Mouse (Mus musculus) hindbrain, embryonic 12.5 days (tissue): ENCODE measurements around the gene Hsd17b2. TPM values are rescaled to one million over a fixed set of nuclear protein-coding genes. Genes with fewer than 3 reads are reported as not detected.

ENCODE experiments used
- ATAC-seq: fragments of 200-750 bp; cut with Nextera tagmentation; 2 replicates; pipeline ENCODE4 v1.8.0; 2017; ENCODE audit warnings: moderate TSS enrichment; ENCODE audit not compliant: low FRiP score
- H3K27ac ChIP-seq: fragments of 300-500 bp; sonication (generic); 2 replicates; pipeline ENCODE4 v1.5.1; 2016; ENCODE audit warnings: mild to moderate bottlenecking
- H3K27me3 ChIP-seq: fragments of 300-500 bp; sonication (generic); 2 replicates; pipeline ENCODE4 v1.6.1; 2016; ENCODE audit warnings: mild to moderate bottlenecking
- H3K36me3 ChIP-seq: fragments of 300-500 bp; sonication (generic); 2 replicates; pipeline ENCODE4 v1.6.1; 2016; ENCODE audit warnings: mild to moderate bottlenecking
- H3K4me1 ChIP-seq: fragments of 300-500 bp; sonication (generic); 2 replicates; pipeline ENCODE4 v1.6.1; 2016
- H3K4me2 ChIP-seq: fragments of 300-500 bp; sonication (generic); replicated peaks from 2 replicates; pipeline ENCODE4 v1.6.1; 2016; ENCODE audit warnings: mild to moderate bottlenecking
- H3K4me3 ChIP-seq: fragments of 300-500 bp; sonication (generic); 2 replicates; pipeline ENCODE4 v1.5.1; 2016; ENCODE audit warnings: mild to moderate bottlenecking
- H3K9ac ChIP-seq: fragments of 300-500 bp; sonication (generic); 2 replicates; pipeline ENCODE4 v1.6.1; 2016; ENCODE audit warnings: mild to moderate bottlenecking, moderate library complexity
- H3K9me3 ChIP-seq: fragments of 300-500 bp; sonication (generic); replicated peaks from 2 replicates; pipeline ENCODE4 v1.6.1; 2016; ENCODE audit warnings: mild to moderate bottlenecking
- WGBS: fragments of 180-500 bp; shearing (Covaris S2); methylation state at CpG from one replicate; pipeline ENCODE4 v1.1.7; 2016; 5-methylcytosine and 5-hydroxymethylcytosine counted together
- polyA plus RNA-seq: library from polyadenylated mRNA; unstranded; fragments of >200 nt; fragmentation: Nextera tagmentation; extraction: Ambion mirVana; gene quantifications from 2 replicates; pipeline ENCODE4 v1.2.1, GENCODE M21; 2016

Hsd17b2 gene
- polyA plus RNA-seq, 1 experiment from 2014 or later = not detected

DNA sequence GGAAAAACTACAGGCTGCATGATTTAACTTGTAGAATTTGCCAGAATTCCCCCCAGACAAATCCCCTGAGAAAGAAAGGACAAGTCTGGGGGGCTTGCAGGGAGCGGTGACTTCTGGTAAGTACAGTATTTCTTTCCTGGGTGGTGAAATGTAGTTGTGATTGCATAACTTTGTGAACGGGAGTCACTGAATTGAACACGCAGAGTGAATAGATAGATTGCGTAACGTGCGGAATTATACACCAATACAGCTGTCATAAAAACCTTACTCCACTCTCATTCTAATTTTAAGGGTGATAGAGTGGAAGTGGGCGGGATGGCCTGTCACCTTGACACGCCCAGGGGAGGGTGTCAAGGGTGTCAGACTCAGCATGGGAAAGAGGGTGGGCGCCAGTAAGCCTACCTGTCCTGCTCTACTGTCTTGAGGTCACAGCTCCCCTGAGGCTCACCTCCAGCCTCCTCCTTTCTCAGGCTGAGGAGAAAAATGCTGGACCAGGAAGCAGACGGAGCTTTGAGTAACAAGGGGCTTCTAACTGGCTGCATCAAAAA, 17.7 kb upstream of the Hsd17b2 start:
- no peak overlapping the region for H3K4me2 ChIP-seq
- ATAC-seq = no peak
- no peaks in the 10 kb centered on the region for H3K27me3 ChIP-seq
- H3K36me3 ChIP-seq = no peaks in the 10 kb centered on the region
- no peaks in the 10 kb centered on the region for H3K9me3 ChIP-seq
- H3K9ac ChIP-seq = no peak overlapping the region
- no peak overlapping the region for H3K27ac ChIP-seq
- 87% methylated on average over 10 of the region's 10 CpGs for WGBS
- H3K4me3 ChIP-seq = no peak overlapping the region
- H3K4me1 ChIP-seq = no peaks in the 10 kb centered on the region

DNA sequence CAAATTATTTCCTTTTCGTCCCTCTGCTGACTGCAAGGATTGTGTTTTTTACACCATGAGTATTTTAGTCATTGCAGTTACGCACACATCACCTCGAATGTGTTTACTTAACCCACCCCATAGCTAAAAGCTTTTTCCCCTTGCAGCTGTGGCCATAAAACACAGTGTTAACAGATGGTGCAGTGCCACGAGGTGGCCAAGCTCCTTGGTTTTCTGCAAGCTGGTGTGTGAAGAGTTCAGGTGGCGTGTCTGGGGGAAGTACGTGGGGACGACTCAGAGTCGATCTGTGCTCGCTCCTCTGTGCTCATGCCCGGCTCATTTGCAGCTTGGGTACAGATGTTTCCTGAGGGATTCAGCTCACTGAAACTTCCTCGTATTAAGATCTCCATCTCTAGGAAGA, 17.2 kb upstream of the Hsd17b2 start:
- 71% methylated on average over 11 of the region's 11 CpGs for WGBS
- ATAC-seq = no peak
- H3K27ac ChIP-seq = no peak overlapping the region
- no peak overlapping the region for H3K4me2 ChIP-seq
- H3K9me3 ChIP-seq = no peaks in the 10 kb centered on the region
- no peak overlapping the region for H3K9ac ChIP-seq
- no peaks in the 10 kb centered on the region for H3K36me3 ChIP-seq
- no peaks in the 10 kb centered on the region for H3K4me1 ChIP-seq
- H3K4me3 ChIP-seq = no peak overlapping the region
- no peaks in the 10 kb centered on the region for H3K27me3 ChIP-seq

DNA sequence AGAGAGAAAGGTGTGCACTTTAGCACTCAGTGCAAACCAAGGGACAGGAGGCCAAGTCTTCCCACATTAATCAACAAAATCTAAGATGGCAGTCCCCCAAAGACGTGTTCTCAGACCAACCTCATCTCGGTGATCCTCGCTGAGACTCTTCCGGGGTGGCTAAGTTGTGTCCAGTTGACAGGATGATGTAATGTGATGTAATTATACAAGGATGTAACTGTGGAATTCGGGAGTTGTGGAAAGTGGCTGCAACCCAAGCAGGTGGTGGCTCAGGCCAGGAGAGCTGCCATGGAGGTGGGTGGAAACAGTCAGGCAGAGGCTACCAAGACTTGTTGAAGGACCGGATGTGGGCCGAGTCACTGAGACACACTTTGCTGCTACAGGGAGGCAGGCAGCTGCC, 13.8 kb upstream of the Hsd17b2 start:
- H3K27me3 ChIP-seq = no peaks in the 10 kb centered on the region
- 86% methylated on average over 7 of the region's 7 CpGs for WGBS
- no peak overlapping the region for H3K4me2 ChIP-seq
- H3K4me1 ChIP-seq = no peaks in the 10 kb centered on the region
- H3K9me3 ChIP-seq = no peaks in the 10 kb centered on the region
- no peak overlapping the region for H3K9ac ChIP-seq
- H3K27ac ChIP-seq = no peak overlapping the region
- H3K4me3 ChIP-seq = no peak overlapping the region
- H3K36me3 ChIP-seq = no peaks in the 10 kb centered on the region
- ATAC-seq = no peak

GRCm38 (mm10) chr8:117692131-117692530, 9.6 kb upstream of the Hsd17b2 start:
- Histone ChIP-seq H3K4me2 (no peak overlapping the region), H3K36me3 (no peaks in the 10 kb centered on the region), H3K4me1 (no peaks in the 10 kb centered on the region), H3K27me3 (no peaks in the 10 kb centered on the region), H3K9me3 (no peaks in the 10 kb centered on the region), H3K27ac (no peak overlapping the region), H3K4me3 (no peak overlapping the region), H3K9ac (no peak overlapping the region)
- WGBS = 93% methylated on average over 4 of the region's 4 CpGs
- ATAC-seq = no peak

DNA sequence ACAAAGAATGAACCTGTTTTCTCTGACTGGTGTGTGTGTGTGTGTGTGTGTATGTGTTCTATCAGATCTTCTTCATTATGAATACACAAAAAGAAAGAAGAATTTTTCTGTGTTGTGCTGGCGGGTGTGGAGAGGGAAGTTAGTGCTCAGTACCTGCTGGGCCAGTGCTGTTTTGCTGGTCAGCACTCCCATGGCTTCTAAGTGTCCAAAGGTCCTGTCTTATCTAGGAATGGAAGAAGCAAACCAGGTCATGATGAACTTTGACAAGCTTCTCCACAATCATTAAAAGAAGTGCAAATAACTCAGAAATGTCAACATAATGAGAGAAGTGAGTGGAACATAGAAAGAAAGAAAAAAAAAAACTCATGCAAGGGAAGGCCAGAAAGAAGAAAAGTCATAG, 6.1 kb upstream of the Hsd17b2 start:
- H3K4me3 ChIP-seq = no peak overlapping the region
- H3K27ac ChIP-seq = no peak overlapping the region
- H3K27me3 ChIP-seq = no peaks in the 10 kb centered on the region
- H3K9ac ChIP-seq = no peak overlapping the region
- no peak overlapping the region for H3K4me2 ChIP-seq
- H3K4me1 ChIP-seq = no peaks in the 10 kb centered on the region
- WGBS = 97% methylated on average over 1 of the region's 1 CpGs
- no peaks in the 10 kb centered on the region for H3K9me3 ChIP-seq
- no peak for ATAC-seq
- no peaks in the 10 kb centered on the region for H3K36me3 ChIP-seq

GRCm38 (mm10) chr8:117697248-117697647, 4.5 kb upstream of the Hsd17b2 start:
- WGBS = 36% methylated on average over 5 of the region's 5 CpGs
- no peak overlapping the region for H3K9ac ChIP-seq
- H3K27ac ChIP-seq = no peak overlapping the region
- H3K9me3 ChIP-seq = no peaks in the 10 kb centered on the region
- no peaks in the 10 kb centered on the region for H3K27me3 ChIP-seq
- no peak overlapping the region for H3K4me2 ChIP-seq
- no peaks in the 10 kb centered on the region for H3K36me3 ChIP-seq
- no peak for ATAC-seq
- H3K4me1 ChIP-seq = peaks cover 5% of the 10 kb centered on the region; the same call in 1 of the 2 replicates
- no peak overlapping the region for H3K4me3 ChIP-seq

GRCm38 (mm10) chr8:117700699-117701098, 1.0 kb upstream of the Hsd17b2 start:
- Histone ChIP-seq H3K9me3 (no peaks in the 10 kb centered on the region), H3K9ac (no peak overlapping the region), H3K4me1 (peaks cover 9% of the 10 kb centered on the region; the same call in 1 of the 2 replicates), H3K36me3 (no peaks in the 10 kb centered on the region), H3K27me3 (no peaks in the 10 kb centered on the region), H3K4me3 (no peak overlapping the region), H3K27ac (no peak overlapping the region), H3K4me2 (no peak overlapping the region)
- no peak for ATAC-seq
- 61% methylated on average over 8 of the region's 8 CpGs for WGBS

DNA sequence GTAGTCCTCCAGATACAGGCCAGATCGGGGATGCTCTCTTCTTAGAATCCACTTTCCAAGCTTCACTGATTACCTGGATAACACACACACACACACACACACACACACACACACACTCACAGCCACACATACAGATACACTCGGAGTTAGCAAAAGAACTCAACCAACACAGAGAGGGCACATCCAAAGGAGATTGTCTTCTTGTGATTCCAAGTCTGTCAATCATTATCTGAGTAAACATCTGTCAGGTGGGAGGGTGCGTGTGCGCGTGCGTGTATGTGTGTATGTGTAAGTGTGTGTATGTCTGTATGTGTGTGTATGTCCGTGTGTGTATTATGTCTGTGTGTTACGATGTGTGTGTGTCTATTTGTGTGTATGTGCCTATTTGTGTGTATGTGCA, 458 bp upstream of the Hsd17b2 start:
- Histone ChIP-seq H3K4me2 (no peak overlapping the region), H3K36me3 (no peaks in the 10 kb centered on the region), H3K27me3 (no peaks in the 10 kb centered on the region), H3K27ac (no peak overlapping the region), H3K4me1 (peaks cover 9% of the 10 kb centered on the region; the same call in 1 of the 2 replicates), H3K4me3 (no peak overlapping the region), H3K9ac (no peak overlapping the region), H3K9me3 (no peaks in the 10 kb centered on the region)
- ATAC-seq = no peak
- 90% methylated on average over 8 of the region's 8 CpGs for WGBS

- Histone ChIP-seq H3K4me3 (no peak overlapping the region), H3K9ac (no peak overlapping the region), H3K27ac (no peak overlapping the region), H3K4me1 (peaks cover 9% of the 10 kb centered on the region; the same call in 1 of the 2 replicates), H3K4me2 (no peak overlapping the region), H3K9me3 (no peaks in the 10 kb centered on the region), H3K36me3 (no peaks in the 10 kb centered on the region), H3K27me3 (no peaks in the 10 kb centered on the region)
- WGBS = 57% methylated on average over 10 of the region's 10 CpGs
- ATAC-seq = no peak
Measured at GRCm38 (mm10) chr8:117702701-117703100, 997 bp downstream of the Hsd17b2 start.

DNA sequence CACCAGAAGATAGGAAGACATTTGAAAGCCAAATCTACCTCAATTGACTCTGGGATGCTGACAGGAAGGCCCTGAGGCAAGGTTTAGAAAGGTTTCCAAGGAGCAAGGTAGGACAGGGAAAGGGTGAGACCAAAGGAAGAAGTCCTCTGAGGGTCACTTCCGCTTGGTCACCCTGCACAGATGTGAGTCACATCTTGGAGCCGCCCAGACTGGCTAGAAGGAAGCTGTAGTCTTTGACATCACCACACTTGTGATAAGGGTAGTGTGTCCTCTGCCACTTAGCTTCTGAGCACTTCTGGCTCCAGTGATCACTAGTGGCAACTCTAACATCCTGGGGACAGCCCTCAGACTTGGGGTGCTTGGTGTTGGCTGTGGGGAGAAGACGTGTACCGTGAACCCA, 4.4 kb downstream of the Hsd17b2 start:
- H3K36me3 ChIP-seq = no peaks in the 10 kb centered on the region
- H3K4me2 ChIP-seq = no peak overlapping the region
- no peak for ATAC-seq
- no peaks in the 10 kb centered on the region for H3K9me3 ChIP-seq
- H3K9ac ChIP-seq = no peak overlapping the region
- no peak overlapping the region for H3K27ac ChIP-seq
- WGBS = 85% methylated on average over 4 of the region's 4 CpGs
- H3K27me3 ChIP-seq = no peaks in the 10 kb centered on the region
- no peak overlapping the region for H3K4me3 ChIP-seq
- H3K4me1 ChIP-seq = peaks cover 9% of the 10 kb centered on the region; the same call in 1 of the 2 replicates

DNA sequence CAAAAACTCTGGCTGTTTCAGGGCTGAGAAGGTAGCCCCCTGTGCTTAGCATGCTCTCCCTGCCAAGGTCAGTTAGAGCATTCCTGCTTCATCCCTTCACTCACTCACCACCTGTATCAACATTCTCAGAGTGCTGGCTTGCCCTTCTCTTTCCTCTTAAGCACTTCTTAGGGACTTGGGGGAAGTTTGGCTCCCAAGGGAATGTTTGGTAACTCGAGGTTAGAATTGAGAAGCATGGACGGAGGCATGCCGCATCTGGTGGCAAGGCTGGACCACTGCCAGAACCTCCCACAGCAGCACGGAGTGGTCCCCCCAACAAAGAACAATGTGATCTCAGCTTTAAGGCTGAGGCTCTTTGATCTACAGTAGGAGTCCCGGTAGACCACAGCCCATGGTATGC, 10.5 kb downstream of the Hsd17b2 start:
- WGBS = 46% methylated on average over 5 of the region's 5 CpGs
- H3K4me3 ChIP-seq = no peak overlapping the region
- H3K36me3 ChIP-seq = no peaks in the 10 kb centered on the region
- H3K27me3 ChIP-seq = no peaks in the 10 kb centered on the region
- H3K9ac ChIP-seq = no peak overlapping the region
- H3K4me2 ChIP-seq = no peak overlapping the region
- H3K27ac ChIP-seq = no peak overlapping the region
- no peaks in the 10 kb centered on the region for H3K9me3 ChIP-seq
- H3K4me1 ChIP-seq = no peaks in the 10 kb centered on the region; the same call in 1 of the 2 replicates
- no peak for ATAC-seq

GRCm38 (mm10) chr8:117714604-117715003, 12.9 kb downstream of the Hsd17b2 start:
- Histone ChIP-seq H3K4me3 (no peak overlapping the region), H3K4me2 (no peak overlapping the region), H3K9me3 (no peaks in the 10 kb centered on the region), H3K4me1 (no peaks in the 10 kb centered on the region; the same call in 1 of the 2 replicates), H3K27me3 (no peaks in the 10 kb centered on the region), H3K27ac (no peak overlapping the region), H3K9ac (no peak overlapping the region), H3K36me3 (no peaks in the 10 kb centered on the region)
- 90% methylated on average over 5 of the region's 5 CpGs for WGBS
- ATAC-seq = no peak

DNA sequence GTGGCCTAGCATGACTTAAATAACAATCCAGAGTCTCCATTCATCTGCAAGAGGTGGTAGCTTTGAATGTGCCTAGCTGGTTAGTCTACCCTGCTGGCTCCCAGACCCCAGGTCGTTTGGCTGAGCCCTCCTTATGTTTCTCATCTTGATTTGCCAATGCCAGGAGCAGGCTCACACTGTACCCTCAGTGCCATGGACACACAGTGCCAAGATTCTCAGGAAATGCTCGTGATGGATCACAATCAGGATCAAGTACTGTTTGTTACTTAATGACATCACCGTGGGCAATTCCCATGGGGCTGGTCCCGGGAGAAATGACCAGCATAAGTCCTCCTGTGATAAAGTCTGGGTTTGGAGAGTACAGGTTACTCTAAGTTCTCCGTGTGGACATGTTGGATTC, 14.2 kb downstream of the Hsd17b2 start:
- H3K4me1 ChIP-seq = no peaks in the 10 kb centered on the region; the same call in 1 of the 2 replicates
- no peak overlapping the region for H3K27ac ChIP-seq
- H3K9me3 ChIP-seq = no peaks in the 10 kb centered on the region
- H3K4me3 ChIP-seq = no peak overlapping the region
- no peaks in the 10 kb centered on the region for H3K36me3 ChIP-seq
- H3K9ac ChIP-seq = no peak overlapping the region
- H3K4me2 ChIP-seq = no peak overlapping the region
- 72% methylated on average over 5 of the region's 5 CpGs for WGBS
- H3K27me3 ChIP-seq = no peaks in the 10 kb centered on the region
- ATAC-seq = no peak
